Mouse (Mus musculus) hindbrain, embryonic 16.5 days (tissue): ENCODE results near the gene Nid1. TPM values are rescaled to one million over a fixed set of nuclear protein-coding genes. Genes with fewer than 3 reads are reported as not detected.

Source experiments
- ATAC-seq: fragments of 200-750 bp; cut with Nextera tagmentation; 2 replicates; pipeline ENCODE4 v1.8.0; 2017; ENCODE audit warnings: moderate TSS enrichment, moderate library complexity
- H3K27ac ChIP-seq: fragments of 300-500 bp; sonication (generic); 2 replicates; pipeline ENCODE4 v1.5.1; 2014; ENCODE audit warnings: low read depth, mild to moderate bottlenecking, control low read depth, low read length, moderate library complexity
- H3K27me3 ChIP-seq: fragments of 300-500 bp; sonication (generic); replicated peaks from 2 replicates; pipeline ENCODE4 v1.6.1; 2014; ENCODE audit warnings: low read length; ENCODE audit not compliant: control insufficient read depth, insufficient read depth
- H3K36me3 ChIP-seq: fragments of 300-500 bp; sonication (generic); 2 replicates; pipeline ENCODE4 v1.6.1; 2014; ENCODE audit warnings: mild to moderate bottlenecking, low read length, moderate library complexity, mixed read lengths; ENCODE audit not compliant: control insufficient read depth, insufficient read depth
- H3K4me1 ChIP-seq: fragments of 300-500 bp; sonication (generic); 2 replicates; pipeline ENCODE4 v1.6.1; 2014; ENCODE audit warnings: low read depth, low read length; ENCODE audit not compliant: control insufficient read depth, insufficient read depth
- H3K4me2 ChIP-seq: fragments of 300-500 bp; sonication (generic); 2 replicates; pipeline ENCODE4 v1.6.1; 2014; ENCODE audit warnings: mild to moderate bottlenecking, low read length, control low read depth, moderate library complexity
- H3K4me3 ChIP-seq: fragments of 300-500 bp; sonication (generic); 2 replicates; pipeline ENCODE4 v1.5.1; 2014; ENCODE audit warnings: mild to moderate bottlenecking, low read length, control low read depth, moderate library complexity
- H3K9ac ChIP-seq: fragments of 300-500 bp; sonication (generic); 2 replicates; pipeline ENCODE4 v1.6.1; 2014; ENCODE audit warnings: low read depth, mild to moderate bottlenecking, control low read depth, low read length, moderate library complexity
- H3K9me3 ChIP-seq: fragments of 300-500 bp; sonication (generic); 2 replicates; pipeline ENCODE4 v1.6.1; 2014; ENCODE audit warnings: mild to moderate bottlenecking, low read length, moderate library complexity; ENCODE audit not compliant: control insufficient read depth
- WGBS: fragments of 180-500 bp; shearing (Covaris S2); extraction: QIAGEN DNeasy Blood & Tissue Kit; methylation state at CpG from one replicate; pipeline ENCODE4 v1.1.7; 2014; 5-methylcytosine and 5-hydroxymethylcytosine counted together
- polyA plus RNA-seq: library from polyadenylated mRNA; unstranded; fragments of >200 nt; fragmentation: Nextera tagmentation; extraction: Ambion mirVana; gene quantifications from 2 replicates; pipeline ENCODE4 v1.2.1, GENCODE M21; 2015

Nid1 gene
- polyA plus RNA-seq, 1 experiment from 2014 or later: 63.8 TPM

- no peak overlapping the region for H3K9ac ChIP-seq
- H3K36me3 ChIP-seq: no peaks in the 10 kb centered on the region
- no peak overlapping the region for H3K27ac ChIP-seq
- no peak overlapping the region for H3K4me3 ChIP-seq
- ATAC-seq: no peak
- no peaks in the 10 kb centered on the region for H3K4me1 ChIP-seq
- H3K27me3 ChIP-seq: no peaks in the 10 kb centered on the region
- no peak overlapping the region for H3K4me2 ChIP-seq
- WGBS: 93% methylated on average over 10 of the region's 10 CpGs
- H3K9me3 ChIP-seq: no peaks in the 10 kb centered on the region
These were observed 65.1 kb downstream of the Nid1 start for GRCm38 (mm10) chr13:13502406-13502805.

GRCm38 (mm10) chr13:13503695-13504386 lies 66.5 kb downstream of the Nid1 start:
- no peak overlapping the region; the same call in 1 of the 2 replicates for H3K27ac ChIP-seq
- no peak for ATAC-seq

GRCm38 (mm10) chr13:13505063-13505462 lies 67.7 kb downstream of the Nid1 start:
- H3K9me3 ChIP-seq: no peaks in the 10 kb centered on the region
- ATAC-seq: no peak
- no peak overlapping the region for H3K4me2 ChIP-seq
- no peak overlapping the region for H3K27ac ChIP-seq
- WGBS: 92% methylated on average over 5 of the region's 5 CpGs
- H3K9ac ChIP-seq: no peak overlapping the region
- no peak overlapping the region for H3K4me3 ChIP-seq
- H3K4me1 ChIP-seq: no peaks in the 10 kb centered on the region
- no peaks in the 10 kb centered on the region for H3K36me3 ChIP-seq
- no peaks in the 10 kb centered on the region for H3K27me3 ChIP-seq

More at GRCm38 (mm10) chr13:13503695-13504386, 66.5 kb downstream of the Nid1 start:
- H3K27me3 ChIP-seq: no peaks in the 10 kb centered on the region
- no peak overlapping the region for H3K9ac ChIP-seq
- H3K4me2 ChIP-seq: no peak overlapping the region
- no peak overlapping the region for H3K4me3 ChIP-seq
- H3K4me1 ChIP-seq: no peaks in the 10 kb centered on the region
- H3K9me3 ChIP-seq: no peaks in the 10 kb centered on the region
- H3K36me3 ChIP-seq: no peaks in the 10 kb centered on the region
- WGBS: 57% methylated on average over 4 of the region's 4 CpGs

- Histone ChIP-seq H3K4me3 (no peak overlapping the region), H3K4me1 (no peaks in the 10 kb centered on the region), H3K9ac (no peak overlapping the region), H3K9me3 (no peaks in the 10 kb centered on the region), H3K27me3 (no peaks in the 10 kb centered on the region), H3K36me3 (no peaks in the 10 kb centered on the region), H3K4me2 (no peak overlapping the region), H3K27ac (no peak overlapping the region)
- no peak for ATAC-seq
- WGBS: 95% methylated on average over 5 of the region's 5 CpGs
These were observed 69.2 kb downstream of the Nid1 start for GRCm38 (mm10) chr13:13506556-13506955.

- Histone ChIP-seq H3K9me3 (no peaks in the 10 kb centered on the region), H3K4me2 (no peak overlapping the region), H3K27ac (no peak overlapping the region), H3K4me1 (no peaks in the 10 kb centered on the region), H3K36me3 (no peaks in the 10 kb centered on the region), H3K4me3 (no peak overlapping the region), H3K9ac (no peak overlapping the region), H3K27me3 (no peaks in the 10 kb centered on the region)
- no peak for ATAC-seq
- WGBS: 71% methylated on average over 4 of the region's 4 CpGs
These were observed 77.5 kb downstream of the Nid1 start for GRCm38 (mm10) chr13:13514861-13515260.

GRCm38 (mm10) chr13:13516376-13517225 lies 79.2 kb downstream of the Nid1 start:
- H3K4me3 ChIP-seq: 0 out of 2 replicates have a peak overlapping the region, but pooled peaks have one; percentile 7
- H3K4me2 ChIP-seq: peak overlapping the region; percentile 45
- H3K27me3 ChIP-seq: no peaks in the 10 kb centered on the region
- H3K9ac ChIP-seq: no peak overlapping the region
- no peaks in the 10 kb centered on the region for H3K36me3 ChIP-seq
- H3K4me1 ChIP-seq: no peaks in the 10 kb centered on the region
- no peak overlapping the region for H3K27ac ChIP-seq
- WGBS: 50% methylated on average over 17 of the region's 17 CpGs
- H3K9me3 ChIP-seq: no peaks in the 10 kb centered on the region
- ATAC-seq: peak; percentile 87

- 87% methylated on average over 7 of the region's 7 CpGs for whole genome bisulfite sequencing
These were observed 80.8 kb downstream of the Nid1 start for GRCm38 (mm10) chr13:13518114-13518513.

GRCm38 (mm10) chr13:13520436-13520835 lies 83.1 kb downstream of the Nid1 start:
- no peaks in the 10 kb centered on the region for H3K4me1 ChIP-seq
- no peak for ATAC-seq
- WGBS: 86% methylated on average over 5 of the region's 5 CpGs
- H3K27me3 ChIP-seq: no peaks in the 10 kb centered on the region
- no peaks in the 10 kb centered on the region for H3K36me3 ChIP-seq
- H3K9me3 ChIP-seq: no peaks in the 10 kb centered on the region
- H3K27ac ChIP-seq: no peak overlapping the region
- no peak overlapping the region for H3K4me3 ChIP-seq
- no peak overlapping the region for H3K4me2 ChIP-seq
- no peak overlapping the region for H3K9ac ChIP-seq

More at GRCm38 (mm10) chr13:13518114-13518513, 80.8 kb downstream of the Nid1 start:
- Histone ChIP-seq H3K27ac (no peak overlapping the region), H3K4me2 (no peak overlapping the region), H3K4me1 (no peaks in the 10 kb centered on the region), H3K36me3 (no peaks in the 10 kb centered on the region), H3K9me3 (no peaks in the 10 kb centered on the region), H3K27me3 (no peaks in the 10 kb centered on the region), H3K4me3 (no peak overlapping the region), H3K9ac (no peak overlapping the region)
- no peak for ATAC-seq
